Mouse (Mus musculus) embryonic fibroblast, embryonic 13.5 days (primary cell): ENCODE results near the gene Hist1h3a.

Source experiments
- CTCF ChIP-seq: IDR thresholded peaks from 2 replicates; pipeline ENCODE4 v1.5.1; 2011; ENCODE audit warnings: mild to moderate bottlenecking, control low read depth, low read length, moderate library complexity, borderline replicate concordance; ENCODE audit not compliant: insufficient read depth
- POLR2A ChIP-seq: IDR thresholded peaks from 2 replicates; pipeline ENCODE4 v1.6.1; 2011; ENCODE audit warnings: low read depth, mild to moderate bottlenecking, control low read depth, low read length, moderate library complexity

DNA sequence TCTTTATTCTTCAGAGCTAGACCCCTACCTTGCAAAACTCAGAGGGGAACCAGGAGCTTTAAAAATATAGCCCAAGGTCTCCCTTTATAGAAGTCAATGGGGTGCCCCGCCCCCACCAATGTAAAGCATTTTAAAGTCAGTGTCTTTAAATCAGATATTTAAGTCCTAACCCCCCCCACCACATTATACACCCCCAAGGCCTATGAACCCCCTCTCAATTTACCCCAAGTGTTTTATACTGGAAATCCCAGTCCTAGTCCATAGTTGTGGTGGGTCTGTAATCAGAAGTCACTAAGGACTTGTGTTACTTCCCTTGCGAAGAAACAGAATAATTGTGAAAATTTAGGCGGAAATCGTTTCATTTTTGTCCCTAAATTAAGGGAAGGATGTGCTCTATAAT, 24.1 kb downstream of the Hist1h3a start:
- TF ChIP-seq CTCF, result no peak
- no peak for TF ChIP-seq POLR2A
